ENCODE assay signal across 13 mouse cellular contexts in genomic region chr7:123219781-123220632, GRCm38 (mm10). TPM values are rescaled to one million over a fixed set of nuclear protein-coding genes. Genes with fewer than 3 reads are reported as not detected.
DNase-seq lines count a peak whose midpoint lies in the region; ATAC-seq and TF ChIP-seq lines count a peak whose summit lies in the region.
"Had no signal": no experiment of that assay in that cellular context is flagged by ENCODE, and none has a peak within 500 bp of the region (broad histone marks: within the 10 kb centered on the region; RNA-seq: fewer than 3 reads in every experiment).

No protein-coding gene starts in this region.

- no peak overlapping the region; the same call in 1 of the 2 replicates for H3K4me2 ChIP-seq in intestine, postnatal 0 days (replicated peaks; ENCODE audit: low read depth)
- H3K4me2 ChIP-seq: liver, embryonic 15.5 days had no signal

- ATAC-seq in frontal cortex, adult (ENCODE audit: low TSS enrichment), result peak; percentile 47; the same call in 1 of the 2 replicates
- peak; percentile 66 for ATAC-seq in intestine, postnatal 0 days

- H3K4me3 ChIP-seq in left cerebral cortex, adult 2 months, result no peak overlapping the region
- peak overlapping the region in 1 of 2 experiments; percentile 20; a peak in 1 of 4 replicates for H3K4me3 ChIP-seq in ES-E14 (ENCODE audit: insufficient read depth in 1 of 2, low read depth in 1 of 2, low read length in 2 of 2, poor library complexity in 1 of 2, severe bottlenecking in 1 of 2)
- H3K4me3 ChIP-seq in intestine, postnatal 0 days (ENCODE audit: low read depth, low read length), result no peak overlapping the region
- H3K4me3 ChIP-seq: liver, embryonic 15.5 days had no signal

- TF ChIP-seq CTCF in left cerebral cortex, adult 2 months (IDR thresholded peaks at IDR 0.05), result no peak
- TF ChIP-seq CTCF in intestine, postnatal 0 days (IDR thresholded peaks at IDR 0.05; ENCODE audit: low read depth), result no peak

- no peaks in the 10 kb centered on the region for H3K9me3 ChIP-seq in ES-E14 (ENCODE audit: control insufficient read depth, insufficient read depth, low read depth, low read length)
- no peaks in the 10 kb centered on the region for H3K9me3 ChIP-seq in intestine, postnatal 0 days (ENCODE audit: control insufficient read depth)
- H3K9me3 ChIP-seq: liver, embryonic 15.5 days had no signal

- peak overlapping the region; percentile 66 for H3K27ac ChIP-seq in left cerebral cortex, adult 2 months
- H3K27ac ChIP-seq in ES-E14 (ENCODE audit: insufficient read depth, low read depth, low read length, poor library complexity, severe bottlenecking), result peak overlapping the region; percentile 32; the same call in 1 of the 2 replicates
- peak overlapping the region; percentile 42; the same call in 1 of the 2 replicates for H3K27ac ChIP-seq in intestine, postnatal 0 days (ENCODE audit: low read depth, low read length)
- H3K27ac ChIP-seq: liver, embryonic 15.5 days; macrophage had no signal

- no peaks in the 10 kb centered on the region for H3K36me3 ChIP-seq in ES-E14 (ENCODE audit: control insufficient read depth, insufficient read depth, low read length, poor library complexity, severe bottlenecking)
- no peaks in the 10 kb centered on the region for H3K36me3 ChIP-seq in intestine, postnatal 0 days (ENCODE audit: control insufficient read depth, insufficient read depth)
- H3K36me3 ChIP-seq: liver, embryonic 15.5 days had no signal

- 62% methylated on average over 13 of the region's 13 CpGs for WGBS in intestine, postnatal 0 days

- H3K9ac ChIP-seq in ES-E14 (ENCODE audit: insufficient read depth, low read depth, low read length, poor library complexity, severe bottlenecking), result no peak overlapping the region; the same call in 1 of the 2 replicates
- no peak overlapping the region for H3K9ac ChIP-seq in intestine, postnatal 0 days (ENCODE audit: low read depth, low read length)
- H3K9ac ChIP-seq: liver, embryonic 15.5 days had no signal

- in situ Hi-C loops in ES-E14 (cut with MboI; ENCODE audit: low sequenced_read_pairs in 2 of 2, unreplicated experiment in 2 of 2), result loop anchor here in 1 of 2 experiments (25.0 kb wide), 1 partner anchor 242 kb away; the partner anchor contains the start of gene Aqp8

- intact Hi-C loops in left cerebral cortex, adult 2 months (cut with DNase I), result no loop called here
- intact Hi-C loops in left cerebral cortex, postnatal 4 days (cut with DNase I), result no loop called here

- H3K4me1 ChIP-seq in ES-E14 (ENCODE audit: control insufficient read depth in 2 of 2, insufficient read depth in 2 of 2, low read length in 2 of 2, poor library complexity in 1 of 2), result peaks cover 10 to 29% of the 10 kb centered on the region in 2 experiments
- no peaks in the 10 kb centered on the region for H3K4me1 ChIP-seq in intestine, postnatal 0 days (replicated peaks; ENCODE audit: control insufficient read depth, insufficient read depth, low read length)
- H3K4me1 ChIP-seq: liver, embryonic 15.5 days had no signal

- no peak for DNase-seq in frontal cortex, postnatal 25 days (ENCODE audit: low spot score in 2 of 2)
- DNase-seq in left cerebral cortex, adult 2 months (ENCODE audit: extremely low spot score in 1 of 2, low spot score in 2 of 2), result peak; percentile 26 to 40
- DNase-seq in left cerebral cortex, postnatal 4 days, result no peak
- DNase-seq in ES-E14 (ENCODE audit: low read depth, low spot score), result no peak
- no peak for DNase-seq in liver
- DNase-seq in cerebellum, postnatal 36 days, result no peak
- DNase-seq: adrenal gland, adult 2 months; gastrocnemius, postnatal 14 days; thymus, postnatal 36 days had no signal

- H3K27me3 ChIP-seq in intestine, postnatal 0 days (replicated peaks; ENCODE audit: control insufficient read depth, insufficient read depth, low read length), result no peaks in the 10 kb centered on the region
- H3K27me3 ChIP-seq: liver, embryonic 15.5 days had no signal

TF ChIP-seq in ES-E14, 5 proteins besides CTCF, POLR2A, EP300 and RAD21:
- no peak for TF ChIP-seq CHD2 (IDR thresholded peaks at IDR 0.05; ENCODE audit: low read depth, low read length)
- no peak for TF ChIP-seq ZC3H11A (IDR thresholded peaks at IDR 0.05; ENCODE audit: borderline replicate concordance, low read depth, low read length)
- no peak for TF ChIP-seq ZNF384 (IDR thresholded peaks at IDR 0.05; ENCODE audit: low read depth, low read length)
- no peak for TF ChIP-seq HCFC1 (IDR thresholded peaks at IDR 0.05; ENCODE audit: borderline replicate concordance, insufficient read depth, low read length)
- TF ChIP-seq MAFK (IDR thresholded peaks at IDR 0.05; ENCODE audit: insufficient read depth, low read depth, low read length), result no peak
TF ChIP-seq in ES-E14: peak in this region for 0.

RNA-seq across cellular contexts. Expression of gene Slc5a11, which starts 5.4 kb away (rescaled TPM):
- total RNA-seq in left cerebral cortex, adult 2 months (2021), result 1 to 10 TPM in 1 of 2 experiments, under 1 TPM in 1; 0.29 to 1.1 TPM
- total RNA-seq in left cerebral cortex, postnatal 4 days (2021), result not detected
- 22.0 and 32.2 TPM in 2 replicates for total RNA-seq in ES-E14 (2012; rRNA removed)
- polyA plus RNA-seq in intestine, postnatal 0 days (2015; fragmentation: Nextera tagmentation; extraction: Ambion mirVana), result 25.1 and 29.0 TPM in 2 replicates
- total RNA-seq: adrenal gland, adult 2 months; gastrocnemius, postnatal 14 days had no signal
- polyA plus RNA-seq: adrenal gland, adult 2 months had no signal

Comparison
In these comparisons a context has a peak if more than half of its experiments do, and no peak if none do; other contexts are left out.
1. DNase-seq: peak in left cerebral cortex, adult 2 months (2 of 2); none in frontal cortex, postnatal 25 days (0 of 2), left cerebral cortex, postnatal 4 days (single experiment), ES-E14 (single experiment), liver (single experiment) and cerebellum, postnatal 36 days (0 of 2).
2. RNA of gene Slc5a11, which starts 5.4 kb away (total RNA-seq): 22.0 to 32.2 TPM in ES-E14; 0.29 to 1.1 TPM in left cerebral cortex, adult 2 months and not detected in left cerebral cortex, postnatal 4 days; every median in the first group is over 10 times any median in the second.
3. Peak in every context shown above with its lines, with median percentiles within 50 percentile points of each other: H3K27ac ChIP-seq.